Mouse (Mus musculus) spleen, adult 2 months (tissue): ENCODE data around the gene Gpsm3. TPM values are rescaled to one million over a fixed set of nuclear protein-coding genes. Genes with fewer than 3 reads are reported as not detected.
A peak's percentile ranks its signal among the peaks of the same experiment; 100 is the strongest.

Experiments used
- DNase-seq, 2 experiments: peaks; one replicate each; pipeline versions ENCODE4 v3.0.0 to v3.0.0-alpha.2; 2012 to 2021; ENCODE audit warnings: low spot score in 2 of 2, low read depth in 1 of 2
- H3K27ac ChIP-seq: fragments of 200-500 bp; 2 replicates; pipeline ENCODE4 v1.5.1; 2012; ENCODE audit warnings: low read length, inconsistent platforms; ENCODE audit not compliant: insufficient read depth
- H3K27me3 ChIP-seq: fragments of 200-500 bp; 2 replicates; pipeline ENCODE4 v1.6.1; 2012; ENCODE audit warnings: mild to moderate bottlenecking, moderate library complexity, low read length, inconsistent platforms; ENCODE audit not compliant: control insufficient read depth, insufficient read depth
- H3K36me3 ChIP-seq: fragments of 200-500 bp; 2 replicates; pipeline ENCODE4 v1.6.1; 2012; ENCODE audit warnings: mild to moderate bottlenecking, low read length, inconsistent platforms; ENCODE audit not compliant: control insufficient read depth, insufficient read depth
- H3K4me1 ChIP-seq: fragments of 200-500 bp; 2 replicates; pipeline ENCODE4 v1.6.1; 2011; ENCODE audit warnings: inconsistent platforms; ENCODE audit not compliant: control insufficient read depth, insufficient read depth, insufficient read length
- H3K4me3 ChIP-seq: fragments of 200-500 bp; 2 replicates; pipeline ENCODE4 v1.5.1; 2011; ENCODE audit warnings: mild to moderate bottlenecking, inconsistent platforms; ENCODE audit not compliant: insufficient read depth, insufficient read length; ENCODE audit errors: extremely low read depth
- CTCF ChIP-seq: fragments of 200-500 bp; IDR thresholded peaks from 2 replicates; pipeline ENCODE4 v1.5.1; 2011; ENCODE audit warnings: mild to moderate bottlenecking, inconsistent platforms; ENCODE audit not compliant: insufficient read depth, insufficient read length, insufficient replicate concordance; ENCODE audit errors: extremely low read depth
- POLR2A ChIP-seq: fragments of 200-500 bp; IDR thresholded peaks from 2 replicates; pipeline ENCODE4 v1.6.1; 2011; ENCODE audit warnings: low read depth, low read length, inconsistent platforms
- WGBS: fragments of 180-500 bp; shearing (Covaris S2); methylation state at CpG from one replicate; pipeline ENCODE4 v1.1.7; 2018; 5-methylcytosine and 5-hydroxymethylcytosine counted together
- polyA plus RNA-seq: library from polyadenylated mRNA; depleted of rRNA; stranded (reverse); fragments of >200 nt; gene quantifications from 2 replicates; pipeline ENCODE4 v1.2.3, GENCODE M21; 2012

The Gpsm3 gene
- polyA plus RNA-seq, 1 experiment, result 68.8 TPM

GRCm38 (mm10) chr17:34627093-34627942, 37.7 kb downstream of the Gpsm3 start:
- WGBS, result under 1% methylated on average over 43 of the region's 45 CpGs
- Histone ChIP-seq H3K27me3 (peaks cover 10% of the 10 kb centered on the region; the same call in 1 of the 2 replicates), H3K36me3 (peaks cover 3% of the 10 kb centered on the region; the same call in 1 of the 2 replicates), H3K4me3 (peak overlapping the region; percentile 60), H3K4me1 (peaks cover 19% of the 10 kb centered on the region), H3K27ac (peak overlapping the region; percentile 58)
- TF ChIP-seq POLR2A, result no peak
- no peak for TF ChIP-seq CTCF
- DNase-seq, result peak in 1 of 2 experiments; percentile 61

GRCm38 (mm10) chr17:34627943-34628643, 38.5 kb downstream of the Gpsm3 start, which contains the start of gene Ppt2:
Ppt2 (minus strand) TSS chr17:34628510.
- Histone ChIP-seq H3K27ac (peak within 1 kb of the TSS; percentile 58), H3K27me3 (peaks cover 12% of the 10 kb centered on the region; the same call in 1 of the 2 replicates), H3K4me1 (peaks cover 19% of the 10 kb centered on the region), H3K36me3 (no peaks in the 10 kb centered on the region), H3K4me3 (peak within 1 kb of the TSS; percentile 60)
- WGBS, result 8% methylated on average over 29 of the region's 29 CpGs
- TF ChIP-seq CTCF (no peak), POLR2A (no peak)
- DNase-seq, result no peak

- Histone ChIP-seq H3K4me1 (peaks cover 19% of the 10 kb centered on the region), H3K36me3 (no peaks in the 10 kb centered on the region), H3K27ac (no peak overlapping the region), H3K4me3 (no peak overlapping the region), H3K27me3 (peaks cover 12% of the 10 kb centered on the region; the same call in 1 of the 2 replicates)
- TF ChIP-seq CTCF (no peak), POLR2A (no peak)
- no peak for DNase-seq
- WGBS, result 57% methylated on average over 5 of the region's 5 CpGs
Observed at GRCm38 (mm10) chr17:34628644-34628967, 39.0 kb downstream of the Gpsm3 start.

- Histone ChIP-seq H3K36me3 (no peaks in the 10 kb centered on the region), H3K4me3 (peak within 1 kb of the TSS; percentile 23; the same call in 1 of the 2 replicates), H3K27ac (peak within 1 kb of the TSS; percentile 23), H3K27me3 (peaks cover 12% of the 10 kb centered on the region; the same call in 1 of the 2 replicates), H3K4me1 (peaks cover 19% of the 10 kb centered on the region)
- DNase-seq, result no peak
- TF ChIP-seq CTCF, result no peak
- no peak for TF ChIP-seq POLR2A
- WGBS, result 22% methylated on average over 16 of the region's 16 CpGs
Observed at GRCm38 (mm10) chr17:34629221-34629751, 39.7 kb downstream of the Gpsm3 start, which contains the start of gene Prrt1. Prrt1 (plus strand) TSS chr17:34629533.

GRCm38 (mm10) chr17:34629796-34630603, 40.4 kb downstream of the Gpsm3 start:
- peak overlapping the region; percentile 23; the same call in 1 of the 2 replicates for H3K4me3 ChIP-seq
- no peak for TF ChIP-seq CTCF
- TF ChIP-seq POLR2A, result no peak
- peaks cover 12% of the 10 kb centered on the region; the same call in 1 of the 2 replicates for H3K27me3 ChIP-seq
- no peaks in the 10 kb centered on the region for H3K36me3 ChIP-seq
- peak overlapping the region; percentile 23; the same call in 1 of the 2 replicates for H3K27ac ChIP-seq
- WGBS, result 14% methylated on average over 12 of the region's 12 CpGs
- DNase-seq, result no peak
- peaks cover 19% of the 10 kb centered on the region for H3K4me1 ChIP-seq
